Mouse (Mus musculus) adrenal gland, postnatal 10 days (tissue): ENCODE results near the gene AU040320. TPM values are rescaled to one million over a fixed set of nuclear protein-coding genes. Genes with fewer than 3 reads are reported as not detected.
A peak's percentile ranks its signal among the peaks of the same experiment; 100 is the strongest.

Source experiments
- DNase-seq: peaks from one replicate; pipeline ENCODE4 v3.0.0; 2021; ENCODE audit warnings: mixed read lengths
- total RNA-seq, 2 experiments: library from RNA; stranded (reverse); gene quantifications; 2 replicates each; pipeline ENCODE4 v1.2.3; 2021

The AU040320 gene
- total RNA-seq, 2 experiments from 2014 or later: 26.6 to 33.5 TPM

DNA sequence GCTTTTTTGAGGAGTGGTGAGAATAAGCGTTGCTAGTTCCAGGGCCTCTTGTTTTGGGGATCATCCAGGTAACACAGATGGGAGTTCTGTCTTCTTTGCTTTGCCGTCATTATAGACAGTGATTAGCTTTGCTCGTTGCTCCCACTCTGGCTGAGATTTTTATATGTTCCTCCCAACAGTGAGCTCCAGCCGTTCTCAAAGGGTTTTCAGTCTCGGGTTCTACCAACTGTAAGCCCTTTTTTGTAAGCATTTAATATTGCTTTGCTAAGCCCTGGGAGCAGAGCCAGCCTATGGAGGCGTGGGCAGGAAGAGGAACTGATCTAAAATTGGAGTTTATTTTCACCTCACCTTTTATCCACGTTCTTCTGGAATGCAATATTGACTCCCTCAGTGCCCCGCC is 29.7 kb downstream of the AU040320 start:
- no peak for DNase-seq

DNA sequence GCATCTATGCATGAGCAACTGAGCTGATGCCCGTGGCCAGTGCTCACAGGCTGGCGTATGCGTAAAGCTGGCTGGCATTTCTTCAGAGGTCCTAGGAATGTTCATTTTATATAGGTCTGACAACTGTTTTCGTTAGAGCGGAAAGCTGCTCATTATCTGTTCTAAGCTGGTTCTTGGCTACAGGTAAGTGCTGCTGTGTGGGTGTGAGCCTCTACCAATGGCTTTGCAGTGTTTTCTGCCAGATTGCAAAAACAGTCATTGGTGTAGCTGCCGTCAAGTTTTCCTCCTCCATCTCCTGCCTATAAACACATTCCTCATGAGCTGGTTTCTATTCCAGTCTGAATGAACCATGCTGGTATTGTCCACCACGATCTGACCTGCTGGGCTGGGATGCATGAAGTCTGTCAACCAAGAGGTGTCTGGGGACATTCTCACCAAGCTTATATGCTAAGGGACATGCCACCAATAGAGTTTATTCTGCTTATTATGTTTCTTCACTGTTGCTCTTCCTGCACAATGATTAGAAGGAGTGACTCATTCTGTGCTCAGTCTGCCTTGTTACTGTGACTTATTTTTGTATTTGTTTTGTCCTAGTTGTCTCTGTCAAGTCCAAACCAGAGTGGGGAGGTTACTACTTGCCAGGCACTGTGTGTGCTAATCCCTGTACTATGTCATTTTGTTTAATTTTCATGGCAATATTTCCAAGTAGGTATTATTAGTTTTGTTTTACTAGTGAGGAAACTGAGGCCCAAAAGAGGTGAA is 39.2 kb downstream of the AU040320 start:
- no peak for DNase-seq

DNA sequence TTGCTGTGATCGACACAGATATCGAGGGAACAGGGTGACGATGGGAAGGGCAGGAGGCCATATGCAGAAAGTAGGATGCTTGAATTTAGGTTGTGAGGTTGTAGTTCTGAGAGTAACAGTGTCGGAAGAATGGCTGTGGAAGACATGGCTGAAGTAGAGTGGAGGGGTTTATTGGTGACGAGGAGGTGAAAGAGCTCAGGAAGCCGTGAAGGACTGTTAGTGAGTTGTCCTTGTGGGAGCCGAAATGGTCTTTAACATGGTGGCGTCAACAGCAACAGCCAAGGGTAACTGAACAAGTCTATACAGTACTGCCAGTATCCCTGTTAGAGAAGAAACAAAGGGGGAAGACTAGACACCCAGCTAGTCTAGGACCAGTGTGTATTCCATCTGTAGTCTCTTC is 48.8 kb downstream of the AU040320 start:
- no peak for DNase-seq

DNA sequence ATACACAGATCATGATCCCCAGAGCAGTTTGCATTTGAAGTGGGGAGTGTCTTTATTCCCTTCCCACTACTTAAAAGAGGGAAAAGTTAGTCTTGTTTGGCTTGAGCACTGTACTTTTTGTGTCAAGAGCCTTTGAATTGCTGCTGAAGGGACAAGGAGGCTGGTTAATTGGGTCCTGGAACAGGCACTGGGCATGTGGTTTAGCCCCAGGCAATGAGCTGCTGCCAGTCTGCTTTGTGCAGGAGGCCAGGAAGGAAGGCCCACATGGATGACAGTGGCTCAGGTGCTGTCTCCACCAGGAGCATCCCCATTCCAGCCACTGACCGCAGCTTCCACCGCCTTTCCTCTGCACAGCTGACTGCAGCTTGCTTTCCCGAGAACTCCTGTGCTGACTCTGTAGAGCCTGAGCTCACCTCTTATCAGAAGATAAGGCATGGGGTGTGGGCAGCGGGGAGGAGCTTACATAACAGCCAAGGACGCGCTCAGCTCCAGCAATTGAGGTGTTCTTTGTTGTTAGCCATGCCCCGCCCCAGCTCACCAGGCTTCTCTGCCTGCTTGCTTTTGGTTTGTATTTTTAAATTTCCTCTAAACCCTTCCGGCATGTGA is 50.0 kb downstream of the AU040320 start:
- DNase-seq: peak; percentile 10

DNA sequence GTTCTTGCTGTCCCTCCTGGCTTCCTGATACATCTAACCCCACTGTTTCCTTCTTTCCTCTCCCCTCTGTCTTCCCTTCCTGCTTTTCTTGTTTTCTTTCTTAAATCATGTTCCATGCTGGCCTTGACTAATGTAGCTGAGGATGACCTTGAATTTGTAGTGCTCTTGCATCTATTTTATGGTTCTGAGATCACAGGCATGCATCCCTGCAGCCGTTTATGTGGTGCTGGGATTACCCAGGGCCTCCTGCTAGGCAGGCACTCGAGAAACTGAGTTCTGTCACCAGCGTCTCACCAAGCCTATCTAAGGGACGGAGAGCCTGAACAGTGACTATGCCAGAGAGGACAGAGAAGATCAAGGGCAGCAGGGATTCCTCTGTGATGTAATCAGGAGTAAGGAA is 52.4 kb downstream of the AU040320 start:
- no peak for DNase-seq

DNA sequence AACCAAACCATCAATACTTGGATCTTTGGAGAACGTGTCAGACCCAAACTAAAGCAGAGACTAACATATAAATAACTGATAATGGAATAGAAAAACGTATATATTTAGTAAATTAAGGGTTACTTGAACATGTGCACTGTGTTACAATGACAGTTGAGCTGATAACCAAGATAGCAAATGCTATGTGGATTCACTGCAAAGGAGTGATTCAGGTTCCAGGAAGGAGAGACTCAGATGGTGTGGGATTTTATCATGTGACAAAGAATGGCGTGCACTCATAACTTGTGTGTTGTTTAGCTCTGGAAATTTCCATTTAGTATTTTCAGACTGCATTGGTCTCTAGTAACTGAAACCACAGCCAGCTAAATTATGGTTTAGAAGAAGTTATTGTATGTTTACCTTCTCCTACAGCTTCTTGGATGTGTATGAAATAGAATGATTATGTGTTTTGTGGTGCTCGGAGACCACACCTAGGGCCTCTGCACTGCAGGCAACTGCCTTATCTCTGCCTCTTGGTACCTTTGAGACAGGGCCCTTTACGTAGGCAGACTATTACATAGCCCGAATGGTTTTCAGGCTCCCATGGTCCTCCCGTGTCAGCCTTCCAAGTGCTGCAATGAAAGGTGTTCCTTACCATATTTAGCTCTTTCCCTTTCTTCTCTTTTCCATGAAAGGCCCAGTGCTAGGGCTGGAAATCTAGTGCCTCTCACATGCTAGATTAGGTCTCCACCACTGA is 53.5 kb downstream of the AU040320 start:
- DNase-seq: no peak

DNA sequence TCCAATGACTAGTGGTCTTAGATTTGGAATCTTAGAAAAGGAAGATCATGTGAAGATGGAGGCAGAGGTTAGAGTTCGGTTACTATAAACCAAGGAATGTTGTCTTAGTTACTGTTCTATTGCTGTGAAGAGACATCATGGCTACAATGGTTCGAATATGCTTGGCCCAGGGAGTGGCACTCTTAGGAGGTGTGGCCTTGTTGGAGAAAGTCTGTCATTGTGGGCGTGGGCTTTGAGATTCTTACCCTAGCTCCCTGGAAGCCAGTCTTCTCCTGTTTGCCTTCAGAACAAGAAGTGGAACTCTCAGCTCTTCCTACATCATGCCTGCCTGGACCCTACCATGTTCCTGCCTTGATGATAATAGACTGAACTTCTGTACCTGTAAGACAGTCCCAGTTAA is 57.2 kb downstream of the AU040320 start:
- DNase-seq: no peak

DNA sequence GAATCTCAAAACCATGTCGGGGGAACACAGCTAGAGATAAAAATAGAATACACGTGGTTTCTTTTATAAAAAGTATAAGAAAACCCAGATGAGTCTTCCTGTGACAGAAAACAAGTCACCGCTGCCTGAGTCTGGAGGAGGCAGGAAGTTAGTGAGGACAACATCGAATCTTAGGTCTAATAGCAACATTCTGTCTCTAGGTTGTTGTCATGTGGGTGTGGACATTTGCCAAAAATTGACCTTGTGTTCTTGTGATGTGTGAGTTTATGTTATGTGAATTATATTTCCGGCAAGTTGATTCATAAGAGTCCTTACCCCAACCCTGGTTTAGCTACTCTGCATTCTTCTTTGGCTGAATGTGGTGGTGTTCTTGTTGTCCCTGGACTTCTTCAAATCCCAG is 59.9 kb downstream of the AU040320 start:
- no peak for DNase-seq

DNA sequence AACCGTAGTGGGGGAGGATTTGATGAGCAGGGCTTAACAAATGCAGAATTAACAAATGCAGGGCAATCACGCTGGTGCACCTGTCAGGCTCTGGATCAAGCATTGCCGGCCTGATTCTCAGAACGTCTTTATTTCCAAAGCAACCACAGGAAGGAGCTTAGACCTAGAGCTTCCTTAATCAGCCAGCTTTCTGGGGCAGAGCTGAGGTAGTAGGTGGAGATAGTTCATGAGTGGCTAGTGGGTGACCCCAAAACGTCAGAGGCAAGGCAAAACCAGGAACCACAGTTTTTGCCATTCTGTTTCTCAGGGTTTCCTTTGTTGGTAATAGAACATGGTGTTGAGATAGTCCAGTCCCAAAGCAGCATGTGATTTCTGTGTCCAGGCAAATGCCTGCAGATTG is 61.5 kb downstream of the AU040320 start:
- DNase-seq: no peak

DNA sequence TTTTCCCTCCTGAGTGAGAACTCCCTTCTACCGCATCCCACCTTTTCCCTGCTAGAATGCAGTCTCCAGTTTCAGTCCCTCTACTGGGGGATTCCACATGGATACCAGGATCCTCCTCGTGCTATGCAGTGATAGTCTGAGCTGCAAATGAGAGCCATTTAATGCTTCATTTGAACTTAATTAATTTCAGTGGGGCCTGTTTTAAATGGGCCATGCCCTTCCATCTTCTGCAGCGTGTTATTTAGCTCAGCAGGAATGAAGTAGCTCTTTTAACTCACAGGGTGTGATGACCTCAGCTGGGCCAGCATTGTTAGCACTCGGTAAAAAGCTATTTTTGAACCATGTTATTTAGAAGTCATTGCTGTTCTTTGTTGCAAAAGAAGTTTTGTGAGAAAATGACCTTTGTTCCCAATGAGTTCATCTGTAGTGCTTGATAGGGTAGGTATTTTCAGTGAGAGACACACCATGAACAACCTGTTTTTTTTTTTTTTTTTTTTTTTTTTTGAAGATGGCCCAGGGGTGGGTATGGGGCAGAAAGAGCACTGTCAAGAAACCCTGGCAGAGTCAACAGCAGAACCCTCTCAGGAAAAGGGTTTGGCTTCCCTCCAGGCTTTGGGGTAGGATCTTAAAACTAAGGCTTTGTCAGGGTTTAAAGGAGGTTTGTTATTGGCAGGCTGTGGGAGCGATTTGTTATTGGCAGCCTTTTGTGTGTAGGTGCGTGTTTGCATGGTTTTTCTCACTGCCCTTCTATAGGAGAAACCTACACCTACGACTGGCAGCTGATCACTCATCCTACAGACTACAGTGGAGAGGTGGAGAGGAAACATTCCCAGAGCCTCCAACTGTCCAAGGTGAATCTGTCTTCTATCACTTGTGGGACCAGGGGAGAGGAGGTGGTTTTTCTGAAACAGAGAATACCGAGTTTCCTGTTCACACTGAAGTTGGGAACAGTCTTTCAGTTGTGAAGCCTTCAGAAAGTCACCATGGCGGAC is 69.8 kb downstream of the AU040320 start:
- DNase-seq: no peak

DNA sequence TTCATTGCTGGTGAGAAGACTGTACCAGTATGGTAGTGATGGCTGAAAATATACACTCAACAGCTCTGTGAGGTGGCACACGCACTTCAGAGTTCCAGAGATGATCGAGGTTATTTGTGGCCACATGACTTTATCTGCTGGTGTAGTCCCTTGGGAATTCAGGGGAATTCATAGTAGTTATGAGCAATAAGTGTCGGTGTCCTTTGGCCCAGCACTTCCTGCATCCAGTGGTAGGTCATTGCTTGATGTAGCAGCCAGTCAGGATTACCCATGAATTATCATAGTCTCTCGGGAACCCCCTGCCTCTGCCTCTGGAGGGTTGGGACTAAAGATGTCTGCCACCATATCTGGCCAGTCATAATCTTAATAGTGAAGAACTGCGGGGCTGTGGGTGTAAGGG is 70.6 kb downstream of the AU040320 start:
- no peak for DNase-seq

DNA sequence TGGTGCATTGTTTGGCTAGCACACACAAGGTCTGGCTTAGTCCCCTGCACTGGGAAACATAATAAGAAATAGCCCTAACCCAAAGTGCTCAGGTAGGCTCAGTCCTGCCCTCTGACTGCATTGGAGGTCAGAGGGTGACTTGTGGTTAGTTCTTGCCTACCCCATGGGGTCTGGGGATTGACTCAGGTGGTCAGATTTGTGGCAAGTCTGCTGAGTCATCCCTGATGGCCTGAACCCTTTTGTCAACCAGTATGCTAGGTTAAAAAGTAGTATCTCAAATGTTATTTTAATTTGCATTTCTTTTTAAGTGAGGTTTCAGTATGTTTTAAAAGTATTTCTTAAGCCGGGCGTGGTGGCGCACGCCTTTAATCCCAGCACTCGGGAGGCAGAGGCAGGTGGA is 77.8 kb downstream of the AU040320 start:
- DNase-seq: no peak

DNA sequence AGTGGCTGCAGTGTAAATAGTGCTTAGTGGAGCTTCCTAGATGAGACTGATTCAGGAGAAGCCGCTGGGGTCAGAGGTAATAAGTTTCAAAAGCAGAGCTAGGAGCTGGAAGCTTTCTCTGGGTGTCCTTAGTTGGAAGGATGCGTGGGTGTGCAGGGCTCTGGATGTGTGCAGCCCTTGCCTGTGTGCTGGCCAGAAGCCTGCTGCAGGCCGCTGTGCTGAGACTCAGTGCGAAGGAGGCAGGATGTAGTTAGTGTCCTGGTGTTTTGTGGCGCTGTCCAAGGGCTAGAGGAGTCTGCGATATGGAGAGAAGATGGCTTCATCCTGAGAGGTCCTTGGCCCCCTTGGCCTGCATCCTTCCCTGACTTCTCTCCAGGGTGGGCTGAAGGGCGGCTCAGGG is 85.5 kb downstream of the AU040320 start:
- no peak for DNase-seq

DNA sequence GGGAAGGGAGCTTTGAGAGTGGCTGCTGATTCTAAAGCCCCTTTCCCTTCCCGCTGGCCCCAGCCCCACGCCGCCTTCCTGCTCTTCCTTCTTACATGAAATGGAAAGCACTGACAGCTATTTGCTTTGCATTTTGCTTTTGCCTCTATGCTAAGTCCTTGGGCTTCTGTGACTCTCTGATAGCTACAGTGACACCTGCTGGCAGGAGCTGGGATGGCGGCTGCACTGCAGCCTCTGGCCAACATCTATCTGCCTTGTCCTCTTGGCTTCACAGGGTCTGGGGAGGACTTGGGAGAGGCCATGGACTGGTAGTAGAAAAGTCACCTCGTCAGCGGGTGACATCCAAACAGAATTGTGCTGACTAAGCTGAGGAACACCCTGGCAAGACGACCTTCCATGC is 86.5 kb downstream of the AU040320 start:
- peak; percentile 93 for DNase-seq

DNA sequence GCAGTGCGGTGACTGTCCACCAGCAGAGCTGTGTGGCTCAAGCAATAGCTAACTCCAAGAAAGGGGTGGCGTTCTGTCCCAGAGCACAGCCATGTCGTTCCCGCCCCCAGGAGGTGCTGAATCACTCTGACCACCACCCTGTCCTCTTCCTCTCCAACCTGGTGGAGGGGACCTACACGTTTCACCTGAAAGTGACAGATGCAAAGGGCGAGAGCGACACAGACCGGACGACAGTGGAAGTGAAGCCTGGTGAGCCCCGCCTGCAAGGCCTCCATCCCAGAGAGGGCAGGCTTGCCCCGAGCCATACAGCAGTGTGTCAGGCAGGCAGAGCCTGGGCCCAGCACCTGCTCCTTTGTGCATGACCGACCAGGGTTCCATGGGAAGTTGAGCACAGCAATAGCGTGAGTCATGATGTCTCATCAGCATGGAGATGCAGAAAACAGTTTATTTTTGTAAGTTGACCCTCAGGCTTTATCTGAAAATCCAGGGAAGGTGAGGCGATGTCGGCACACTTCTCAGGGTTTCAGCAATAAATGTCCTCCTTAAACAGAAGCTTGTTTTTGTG is 87.7 kb downstream of the AU040320 start:
- no peak for DNase-seq

DNA sequence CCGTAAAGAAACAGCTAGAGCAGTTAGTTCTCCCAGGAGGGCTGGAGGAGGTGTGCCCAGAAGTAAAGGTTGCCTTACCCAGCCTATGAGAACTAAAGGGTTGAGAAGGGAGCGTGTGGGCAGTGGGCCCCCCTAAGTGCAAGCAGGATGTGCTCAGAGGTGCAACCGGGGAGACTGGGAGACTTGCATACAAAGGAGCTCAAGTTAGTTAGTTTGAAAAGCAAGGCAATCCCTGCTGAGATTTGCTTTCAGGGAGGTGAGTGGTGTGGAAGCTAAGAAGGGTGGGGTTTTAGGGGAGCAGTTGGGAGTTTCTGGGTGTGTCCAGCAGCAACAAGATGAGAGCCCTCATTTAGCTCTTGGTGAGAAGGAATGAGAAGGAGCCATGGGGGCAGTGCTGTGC is 89.6 kb downstream of the AU040320 start:
- DNase-seq: no peak

DNA sequence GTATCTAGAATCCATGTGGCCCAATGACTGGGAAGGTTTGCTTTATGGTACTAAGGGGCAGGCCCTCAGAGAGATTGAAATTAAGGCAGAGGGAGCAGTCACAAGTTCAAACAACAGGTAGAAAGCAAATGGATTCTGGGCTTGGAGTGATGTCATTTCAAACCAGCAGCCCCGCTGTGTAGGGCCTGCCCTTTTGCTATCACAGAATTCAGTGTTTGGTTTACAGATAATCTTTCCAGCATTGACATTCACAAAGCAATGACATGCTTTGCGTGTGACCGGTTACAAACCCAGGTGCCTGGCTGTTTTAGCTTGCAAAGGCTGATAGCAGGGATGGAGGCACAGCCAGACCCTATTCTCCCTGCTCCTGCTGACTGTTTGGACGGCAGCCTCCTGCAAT is 92.3 kb downstream of the AU040320 start:
- no peak for DNase-seq

DNA sequence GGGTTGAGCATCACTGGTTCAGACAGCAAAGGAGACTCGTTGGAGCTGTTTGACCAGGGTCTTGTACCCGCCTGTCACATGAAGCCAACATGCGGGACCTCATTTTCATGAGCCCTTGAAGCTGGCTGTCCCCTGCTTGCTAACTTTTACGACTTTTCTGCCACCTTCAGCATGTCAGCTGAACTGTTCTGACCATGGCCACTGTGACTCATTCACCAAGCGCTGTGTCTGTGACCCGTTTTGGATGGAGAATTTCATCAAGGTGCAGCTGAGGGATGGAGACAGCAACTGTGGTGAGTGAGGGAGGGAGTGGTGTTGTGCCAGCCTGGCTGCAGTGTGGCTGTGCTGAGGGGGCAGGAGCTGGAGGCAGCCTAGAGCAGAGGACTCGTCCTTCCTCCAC is 93.6 kb downstream of the AU040320 start:
- DNase-seq: no peak

DNA sequence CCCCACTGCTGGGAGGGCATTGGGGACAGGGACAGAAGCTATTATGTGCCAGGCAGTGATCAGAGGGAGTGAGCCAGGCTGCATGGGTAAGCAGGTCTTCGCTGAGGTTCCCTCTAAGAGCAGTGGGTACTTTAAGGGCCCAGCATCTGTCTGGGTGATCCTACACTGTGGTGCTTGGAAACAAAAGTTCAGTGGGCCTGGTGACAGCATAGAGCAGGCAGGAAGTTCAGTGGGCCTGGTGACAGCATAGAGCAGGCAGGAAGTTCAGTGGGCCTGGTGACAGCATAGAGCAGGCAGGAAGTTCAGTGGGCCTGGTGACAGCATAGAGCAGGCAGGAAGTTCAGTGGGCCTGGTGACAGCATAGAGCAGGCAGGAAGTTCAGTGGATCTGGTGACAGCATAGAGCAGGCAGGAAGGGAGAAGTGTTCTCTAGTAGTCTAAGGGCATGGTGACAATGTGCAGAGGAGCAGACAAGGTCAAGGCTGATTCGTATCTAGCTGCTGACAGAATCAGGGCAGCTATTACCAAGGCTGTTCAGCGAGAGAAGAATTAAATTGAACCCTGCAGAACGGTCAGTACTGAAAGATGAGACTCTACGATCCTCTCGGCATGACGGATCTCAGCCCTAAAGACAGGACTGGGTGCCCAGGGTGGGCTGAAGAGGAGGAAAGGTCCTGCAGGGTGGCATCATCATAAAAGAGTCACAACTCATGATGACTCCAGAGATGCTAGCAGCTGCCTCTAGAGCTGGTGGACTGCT is 96.9 kb downstream of the AU040320 start:
- DNase-seq: no peak

DNA sequence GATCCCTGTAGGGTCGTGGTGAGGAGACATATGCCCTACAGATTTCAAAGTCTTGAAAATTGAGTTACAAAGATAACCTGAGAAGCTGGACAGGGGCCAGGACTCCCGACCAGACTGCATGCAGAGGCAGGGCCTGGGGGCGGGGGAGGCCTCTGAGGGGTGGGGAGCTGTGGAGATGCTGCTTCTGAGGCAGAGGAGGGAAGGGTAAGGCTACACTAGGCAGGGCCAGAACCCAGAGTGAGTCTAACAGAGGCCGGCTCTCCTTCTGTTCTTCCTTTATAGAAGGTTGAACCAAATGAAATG is 97.4 kb downstream of the AU040320 start:
- no peak for DNase-seq

DNA sequence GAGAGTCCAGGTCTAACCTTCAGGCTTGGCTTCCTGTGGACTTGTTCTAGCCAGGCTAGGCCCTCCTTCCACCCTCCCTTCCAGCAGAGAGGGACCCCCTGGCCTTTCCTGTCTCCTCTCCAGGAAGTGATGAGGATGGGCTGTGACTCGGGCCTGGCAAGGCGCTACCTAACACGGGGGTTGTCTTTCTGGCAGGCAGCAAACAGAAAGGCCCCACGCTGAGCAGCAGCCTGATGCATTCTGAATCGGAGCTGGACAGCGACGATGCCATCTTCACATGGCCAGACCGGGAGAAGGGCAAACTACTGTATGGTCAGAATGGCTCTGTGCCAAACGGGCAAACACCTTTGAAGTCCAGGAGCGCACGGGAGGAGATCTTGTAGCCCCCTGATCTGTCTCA is 99.6 kb downstream of the AU040320 start:
- DNase-seq: no peak
